Mouse (Mus musculus) spleen, postnatal 36 days (tissue): ENCODE results near the gene Gpr174.
"Not testable (repeated sequence)": the region's sequence is repeated elsewhere in the genome, so short reads cannot be mapped to it uniquely, and the experiment has no call there.

ENCODE experiments used
- DNase-seq, 2 experiments: peaks; one replicate each; pipeline ENCODE4 v3.0.0; 2022; ENCODE audit warnings: low spot score in 2 of 2, mixed read lengths in 1 of 2

Gene Gpr174

DNA sequence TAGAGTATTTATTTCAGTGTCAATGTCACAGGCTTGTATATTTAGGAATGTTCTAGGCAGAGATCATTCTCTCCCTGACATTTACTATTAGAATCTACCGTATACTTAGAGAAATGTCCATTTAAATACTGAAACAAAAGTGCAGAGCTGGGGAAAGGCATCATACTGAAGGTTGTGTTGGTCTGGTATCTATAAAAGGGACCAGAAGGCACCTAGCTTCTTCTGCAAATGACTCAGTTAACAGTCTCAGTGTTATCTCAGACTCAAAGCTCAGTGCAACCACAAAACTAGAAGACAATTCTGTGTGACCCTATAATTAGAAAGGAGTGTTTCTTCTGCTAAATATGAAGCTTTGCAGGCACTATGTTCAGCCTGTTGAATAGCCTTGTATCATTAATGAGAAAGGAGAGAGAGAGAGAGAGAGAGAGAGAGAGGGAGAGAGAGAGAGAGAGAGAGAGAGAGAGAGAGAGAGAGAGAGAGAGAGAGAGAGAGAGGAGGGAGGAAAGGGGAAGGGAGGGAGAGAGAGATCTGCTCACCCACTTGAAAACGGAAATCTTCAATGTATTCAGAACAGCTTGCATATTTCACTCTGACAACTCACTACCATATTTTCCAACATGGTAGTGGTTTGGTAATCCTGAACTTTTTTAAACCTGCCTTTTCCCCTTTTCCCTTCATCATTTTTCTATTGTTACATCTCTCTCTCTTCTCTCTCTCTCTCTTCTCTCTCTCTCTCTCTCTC, at the start of gene Gpr174:
Gene Gpr174, plus strand, starts transcription at position 393 of the 742 bp plus-strand sequence.
- no peak for DNase-seq

DNA sequence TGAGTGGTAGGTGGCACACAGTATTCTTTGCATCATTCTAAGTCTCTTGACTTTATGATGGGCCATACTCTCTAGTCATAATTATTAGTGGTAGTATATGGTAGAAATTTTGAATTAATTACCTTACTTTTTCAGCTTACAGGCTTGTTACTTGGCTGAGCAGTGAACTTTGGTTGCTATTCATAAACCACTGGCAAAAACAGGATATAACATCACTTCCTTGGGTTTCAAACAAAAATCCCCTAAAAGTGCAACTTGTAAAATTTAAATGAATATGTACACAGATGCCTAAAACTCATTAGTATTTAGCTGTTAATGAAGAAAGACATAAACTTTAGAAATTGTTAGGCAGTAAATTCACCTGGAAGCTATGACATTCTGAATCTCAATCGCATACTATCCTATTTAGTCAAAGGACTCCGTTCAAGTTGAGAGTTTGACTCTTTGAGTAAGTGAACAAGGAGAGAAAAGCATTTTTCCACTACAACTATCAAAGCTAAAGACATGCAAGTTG, 38.0 kb upstream of the Gpr174 start:
- peak in 1 of 2 experiments; percentile 27 for DNase-seq

DNA sequence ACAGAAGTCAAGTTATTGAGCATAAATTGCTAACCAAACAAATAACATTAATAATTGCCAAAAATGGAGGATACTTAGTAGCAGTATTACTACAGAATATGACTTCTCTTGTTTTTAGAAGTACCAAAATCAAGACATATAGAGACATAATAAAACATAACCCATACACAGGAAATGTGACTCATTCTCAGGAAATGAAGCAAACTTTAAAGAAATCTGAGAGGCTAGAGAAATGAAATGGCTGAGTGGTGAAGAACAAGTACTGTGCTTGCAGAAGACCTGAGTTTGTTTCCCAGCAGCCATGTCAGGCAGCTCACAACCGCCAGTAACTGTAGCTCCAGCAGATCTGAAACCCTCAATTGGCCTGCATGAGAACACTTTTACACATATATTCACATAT, 30.8 kb upstream of the Gpr174 start:
- no peak for DNase-seq

- DNase-seq: peak in 1 of 2 experiments; percentile 21
Measured at GRCm38 (mm10) chrX:107231214-107231613, 24.5 kb upstream of the Gpr174 start.

- peak; percentile 25 to 38 for DNase-seq
Measured at GRCm38 (mm10) chrX:107234655-107235054, 21.0 kb upstream of the Gpr174 start.

GRCm38 (mm10) chrX:107236461-107236860, 19.2 kb upstream of the Gpr174 start:
- DNase-seq: no peak

- DNase-seq: peak; percentile 68 to 76
Measured at GRCm38 (mm10) chrX:107250390-107250789, 5.3 kb upstream of the Gpr174 start.

DNA sequence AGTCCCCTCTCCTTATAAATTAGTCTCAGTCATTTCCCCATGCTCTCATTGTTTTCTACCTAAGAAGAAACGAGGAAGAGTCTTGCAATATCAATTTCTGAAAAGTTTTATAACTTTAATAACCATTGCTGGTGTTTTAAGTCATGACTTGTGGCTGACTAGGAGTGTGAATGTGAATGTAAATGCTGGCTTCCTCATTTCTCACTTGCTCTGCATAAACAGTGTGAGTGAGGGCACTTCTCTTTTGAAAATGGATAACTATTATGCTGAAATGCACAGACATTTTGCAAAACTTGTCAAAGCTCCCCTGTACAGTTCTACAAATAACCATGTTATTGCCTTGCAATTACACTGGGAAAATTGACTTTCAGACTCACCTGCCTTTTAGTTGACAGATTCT, 8.9 kb downstream of the Gpr174 start:
- peak in 1 of 2 experiments; percentile 17 for DNase-seq

GRCm38 (mm10) chrX:107277606-107278005, 21.9 kb downstream of the Gpr174 start:
- peak; percentile 63 to 65 for DNase-seq

GRCm38 (mm10) chrX:107284211-107284610, 28.5 kb downstream of the Gpr174 start:
- DNase-seq: no peak

DNA sequence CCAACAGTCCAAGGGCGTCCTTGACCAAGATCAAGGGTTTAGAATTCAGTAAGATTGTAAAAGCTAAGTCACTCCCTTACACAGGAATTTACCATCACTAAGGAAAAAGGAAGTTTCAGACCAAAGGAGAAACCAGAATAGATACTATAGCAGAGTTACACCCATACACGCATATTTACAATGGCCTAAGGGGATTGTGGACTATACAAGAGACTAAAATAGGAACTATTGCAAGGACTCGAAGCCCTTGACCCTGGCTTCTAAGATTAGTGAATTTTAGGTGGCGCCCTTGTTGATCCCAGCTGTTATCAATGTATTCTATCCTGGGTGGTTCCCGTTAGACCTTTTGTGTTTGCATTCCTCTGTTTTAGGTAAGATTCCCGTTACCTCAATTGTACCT, 42.2 kb downstream of the Gpr174 start:
- DNase-seq: not testable (repeated sequence)

- no peak for DNase-seq
Measured at GRCm38 (mm10) chrX:107298761-107299160, 43.1 kb downstream of the Gpr174 start.

DNA sequence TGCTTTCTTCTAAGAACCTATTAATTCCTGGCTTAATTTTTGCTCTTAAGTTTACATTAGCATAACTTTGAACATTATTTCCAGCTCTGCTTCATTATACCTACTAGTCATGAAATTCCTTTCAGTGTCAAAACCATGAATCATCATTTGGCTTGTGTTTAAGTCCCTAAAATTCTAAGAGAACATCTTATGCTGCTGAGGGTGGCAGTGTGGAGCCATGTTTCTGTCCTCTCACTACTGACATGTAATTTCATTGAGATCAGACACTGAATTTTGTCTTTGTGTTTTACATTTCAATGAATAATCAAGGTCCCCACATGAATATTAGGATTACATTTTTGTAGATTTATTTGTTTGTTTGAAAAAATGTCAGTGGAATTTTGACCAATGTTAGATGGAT, 50.8 kb downstream of the Gpr174 start:
- no peak for DNase-seq

GRCm38 (mm10) chrX:107312533-107312932, 56.9 kb downstream of the Gpr174 start:
- no peak for DNase-seq

GRCm38 (mm10) chrX:107325697-107326381, 70.2 kb downstream of the Gpr174 start:
- peak; percentile 80 to 83 for DNase-seq

GRCm38 (mm10) chrX:107329849-107330248, 74.2 kb downstream of the Gpr174 start:
- DNase-seq: peak; percentile 56 to 57

GRCm38 (mm10) chrX:107336609-107337008, 80.9 kb downstream of the Gpr174 start:
- no peak for DNase-seq

GRCm38 (mm10) chrX:107341980-107342379, 86.3 kb downstream of the Gpr174 start:
- DNase-seq: peak; percentile 59 to 71
